Mouse (Mus musculus): ENCODE results near the gene Slc12a6. TPM values are rescaled to one million over a fixed set of nuclear protein-coding genes. Genes with fewer than 3 reads are reported as not detected.
"Not testable (repeated sequence)": the region's sequence is repeated elsewhere in the genome, so short reads cannot be mapped to it uniquely, and the experiment has no call there.

The Slc12a6 gene
- polyA plus RNA-seq, 1 experiment = 45.4 TPM

- TF ChIP-seq CTCF (IDR thresholded peaks at IDR 0.05; ENCODE audit: control insufficient read depth, insufficient read depth, low read length) (no peak), POLR2A (IDR thresholded peaks at IDR 0.05; ENCODE audit: borderline replicate concordance, control insufficient read depth, low read depth, low read length) (no peak)
- WGBS = 56% methylated on average over 6 of the region's 6 CpGs
- H3K4me3 ChIP-seq (replicated peaks; ENCODE audit: control insufficient read depth, low read depth, low read length) = no peak overlapping the region
These were observed 19.4 kb downstream of the Slc12a6 start for GRCm38 (mm10) chr2:112285031-112285390.

GRCm38 (mm10) chr2:112286062-112286461 lies 20.4 kb downstream of the Slc12a6 start:
- not testable (repeated sequence) for H3K4me3 ChIP-seq (replicated peaks; ENCODE audit: control insufficient read depth, low read depth, low read length); H3K4me1 ChIP-seq (ENCODE audit: control insufficient read depth, insufficient read depth, low read length); H3K27ac ChIP-seq (ENCODE audit: control insufficient read depth, insufficient read depth, low read depth, low read length, poor library complexity)
- 86% methylated on average over 1 of the region's 1 CpGs for WGBS

More at GRCm38 (mm10) chr2:112285031-112285390, 19.4 kb downstream of the Slc12a6 start:
- H3K27ac ChIP-seq (ENCODE audit: control insufficient read depth, insufficient read depth, low read depth, low read length, poor library complexity) = no peak overlapping the region
- H3K4me1 ChIP-seq (ENCODE audit: control insufficient read depth, insufficient read depth, low read length) = peaks cover 2% of the 10 kb centered on the region

GRCm38 (mm10) chr2:112287059-112287458 lies 21.4 kb downstream of the Slc12a6 start:
- no peak overlapping the region for H3K4me3 ChIP-seq (replicated peaks; ENCODE audit: control insufficient read depth, low read depth, low read length)
- WGBS = 23% methylated on average over 4 of the region's 4 CpGs
- TF ChIP-seq CTCF (IDR thresholded peaks at IDR 0.05; ENCODE audit: control insufficient read depth, insufficient read depth, low read length) (no peak), POLR2A (IDR thresholded peaks at IDR 0.05; ENCODE audit: borderline replicate concordance, control insufficient read depth, low read depth, low read length) (no peak)
- H3K4me1 ChIP-seq (ENCODE audit: control insufficient read depth, insufficient read depth, low read length) = peaks cover 2% of the 10 kb centered on the region
- H3K27ac ChIP-seq (ENCODE audit: control insufficient read depth, insufficient read depth, low read depth, low read length, poor library complexity) = no peak overlapping the region

- Histone ChIP-seq H3K27ac (ENCODE audit: control insufficient read depth, insufficient read depth, low read depth, low read length, poor library complexity) (no peak overlapping the region), H3K4me3 (replicated peaks; ENCODE audit: control insufficient read depth, low read depth, low read length) (no peak overlapping the region), H3K4me1 (ENCODE audit: control insufficient read depth, insufficient read depth, low read length) (peaks cover 2% of the 10 kb centered on the region)
- WGBS = 90% methylated on average over 3 of the region's 3 CpGs
- no peak for TF ChIP-seq POLR2A (IDR thresholded peaks at IDR 0.05; ENCODE audit: borderline replicate concordance, control insufficient read depth, low read depth, low read length)
- TF ChIP-seq CTCF (IDR thresholded peaks at IDR 0.05; ENCODE audit: control insufficient read depth, insufficient read depth, low read length) = no peak
These were observed 23.9 kb downstream of the Slc12a6 start for GRCm38 (mm10) chr2:112289507-112289906.

GRCm38 (mm10) chr2:112292823-112293222 lies 27.2 kb downstream of the Slc12a6 start:
- TF ChIP-seq CTCF (IDR thresholded peaks at IDR 0.05; ENCODE audit: control insufficient read depth, insufficient read depth, low read length) (no peak), POLR2A (IDR thresholded peaks at IDR 0.05; ENCODE audit: borderline replicate concordance, control insufficient read depth, low read depth, low read length) (no peak)

GRCm38 (mm10) chr2:112296211-112296610 lies 30.6 kb downstream of the Slc12a6 start:
- 85% methylated on average over 3 of the region's 3 CpGs for WGBS

More at GRCm38 (mm10) chr2:112292823-112293222, 27.2 kb downstream of the Slc12a6 start:
- Histone ChIP-seq H3K4me1 (ENCODE audit: control insufficient read depth, insufficient read depth, low read length) (no peaks in the 10 kb centered on the region; the same call in 1 of the 2 replicates), H3K27ac (ENCODE audit: control insufficient read depth, insufficient read depth, low read depth, low read length, poor library complexity) (no peak overlapping the region), H3K4me3 (replicated peaks; ENCODE audit: control insufficient read depth, low read depth, low read length) (no peak overlapping the region)
- WGBS = 86% methylated on average over 2 of the region's 2 CpGs

GRCm38 (mm10) chr2:112298221-112298620 lies 32.6 kb downstream of the Slc12a6 start:
- WGBS = 90% methylated on average over 4 of the region's 4 CpGs
- H3K4me1 ChIP-seq (ENCODE audit: control insufficient read depth, insufficient read depth, low read length) = no peaks in the 10 kb centered on the region; the same call in 1 of the 2 replicates
- TF ChIP-seq POLR2A (IDR thresholded peaks at IDR 0.05; ENCODE audit: borderline replicate concordance, control insufficient read depth, low read depth, low read length) (no peak), CTCF (IDR thresholded peaks at IDR 0.05; ENCODE audit: control insufficient read depth, insufficient read depth, low read length) (no peak)
- no peak overlapping the region for H3K27ac ChIP-seq (ENCODE audit: control insufficient read depth, insufficient read depth, low read depth, low read length, poor library complexity)
- no peak overlapping the region for H3K4me3 ChIP-seq (replicated peaks; ENCODE audit: control insufficient read depth, low read depth, low read length)

More at GRCm38 (mm10) chr2:112296211-112296610, 30.6 kb downstream of the Slc12a6 start:
- no peak overlapping the region for H3K27ac ChIP-seq (ENCODE audit: control insufficient read depth, insufficient read depth, low read depth, low read length, poor library complexity)
- no peaks in the 10 kb centered on the region; the same call in 1 of the 2 replicates for H3K4me1 ChIP-seq (ENCODE audit: control insufficient read depth, insufficient read depth, low read length)
- H3K4me3 ChIP-seq (replicated peaks; ENCODE audit: control insufficient read depth, low read depth, low read length) = no peak overlapping the region
- TF ChIP-seq POLR2A (IDR thresholded peaks at IDR 0.05; ENCODE audit: borderline replicate concordance, control insufficient read depth, low read depth, low read length) = no peak
- no peak for TF ChIP-seq CTCF (IDR thresholded peaks at IDR 0.05; ENCODE audit: control insufficient read depth, insufficient read depth, low read length)

GRCm38 (mm10) chr2:112308671-112309070 lies 43.0 kb downstream of the Slc12a6 start:
- TF ChIP-seq CTCF (IDR thresholded peaks at IDR 0.05; ENCODE audit: control insufficient read depth, insufficient read depth, low read length) (no peak), POLR2A (IDR thresholded peaks at IDR 0.05; ENCODE audit: borderline replicate concordance, control insufficient read depth, low read depth, low read length) (no peak)
- 58% methylated on average over 3 of the region's 3 CpGs for whole genome bisulfite sequencing

GRCm38 (mm10) chr2:112309161-112309600 lies 43.6 kb downstream of the Slc12a6 start:
- 11% methylated on average over 10 of the region's 10 CpGs for WGBS
- Histone ChIP-seq H3K4me1 (ENCODE audit: control insufficient read depth, insufficient read depth, low read length) (peaks cover 1% of the 10 kb centered on the region; the same call in 1 of the 2 replicates), H3K27ac (ENCODE audit: control insufficient read depth, insufficient read depth, low read depth, low read length, poor library complexity) (no peak overlapping the region), H3K4me3 (replicated peaks; ENCODE audit: control insufficient read depth, low read depth, low read length) (no peak overlapping the region)
- TF ChIP-seq CTCF (IDR thresholded peaks at IDR 0.05; ENCODE audit: control insufficient read depth, insufficient read depth, low read length) (no peak), POLR2A (IDR thresholded peaks at IDR 0.05; ENCODE audit: borderline replicate concordance, control insufficient read depth, low read depth, low read length) (no peak)

More at GRCm38 (mm10) chr2:112308671-112309070, 43.0 kb downstream of the Slc12a6 start:
- Histone ChIP-seq H3K27ac (ENCODE audit: control insufficient read depth, insufficient read depth, low read depth, low read length, poor library complexity) (no peak overlapping the region), H3K4me1 (ENCODE audit: control insufficient read depth, insufficient read depth, low read length) (peaks cover 1% of the 10 kb centered on the region; the same call in 1 of the 2 replicates), H3K4me3 (replicated peaks; ENCODE audit: control insufficient read depth, low read depth, low read length) (no peak overlapping the region)

All from bone marrow, adult 2 months (tissue).